Mouse (Mus musculus) frontal cortex, postnatal 36 days (tissue): ENCODE data around the gene Chd3.
"Not testable (repeated sequence)": the region's sequence is repeated elsewhere in the genome, so short reads cannot be mapped to it uniquely, and the experiment has no call there.

Experiments
- DNase-seq, 2 experiments: peaks; one replicate each; pipeline ENCODE4 v3.0.0; 2022; ENCODE audit warnings: low spot score in 2 of 2

The Chd3 gene

GRCm38 (mm10) chr11:69406867-69407723, 37.9 kb upstream of the Chd3 start:
- DNase-seq = no peak

DNA sequence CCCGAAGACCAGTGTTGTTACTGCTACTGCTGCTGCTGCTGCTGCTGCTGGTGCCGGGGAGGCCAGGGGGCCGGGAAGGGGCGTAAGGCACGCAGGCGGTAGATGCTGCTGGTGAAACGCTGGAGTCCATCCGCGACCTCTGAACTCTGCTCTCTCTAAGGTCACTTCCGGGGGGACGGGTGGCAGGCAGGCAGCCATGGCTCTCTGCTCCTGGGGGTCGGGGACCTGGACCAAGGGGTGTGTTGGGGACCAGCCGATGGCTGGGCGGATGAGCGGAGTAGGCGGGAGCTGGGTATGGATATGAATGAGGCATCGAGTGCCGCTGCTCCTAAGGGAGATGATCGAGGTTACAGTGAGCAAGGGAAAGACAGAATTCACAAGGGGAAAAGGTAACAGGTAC, 37.1 kb upstream of the Chd3 start:
- no peak for DNase-seq

- no peak for DNase-seq
Observed at GRCm38 (mm10) chr11:69405397-69406200, 36.4 kb upstream of the Chd3 start.

DNA sequence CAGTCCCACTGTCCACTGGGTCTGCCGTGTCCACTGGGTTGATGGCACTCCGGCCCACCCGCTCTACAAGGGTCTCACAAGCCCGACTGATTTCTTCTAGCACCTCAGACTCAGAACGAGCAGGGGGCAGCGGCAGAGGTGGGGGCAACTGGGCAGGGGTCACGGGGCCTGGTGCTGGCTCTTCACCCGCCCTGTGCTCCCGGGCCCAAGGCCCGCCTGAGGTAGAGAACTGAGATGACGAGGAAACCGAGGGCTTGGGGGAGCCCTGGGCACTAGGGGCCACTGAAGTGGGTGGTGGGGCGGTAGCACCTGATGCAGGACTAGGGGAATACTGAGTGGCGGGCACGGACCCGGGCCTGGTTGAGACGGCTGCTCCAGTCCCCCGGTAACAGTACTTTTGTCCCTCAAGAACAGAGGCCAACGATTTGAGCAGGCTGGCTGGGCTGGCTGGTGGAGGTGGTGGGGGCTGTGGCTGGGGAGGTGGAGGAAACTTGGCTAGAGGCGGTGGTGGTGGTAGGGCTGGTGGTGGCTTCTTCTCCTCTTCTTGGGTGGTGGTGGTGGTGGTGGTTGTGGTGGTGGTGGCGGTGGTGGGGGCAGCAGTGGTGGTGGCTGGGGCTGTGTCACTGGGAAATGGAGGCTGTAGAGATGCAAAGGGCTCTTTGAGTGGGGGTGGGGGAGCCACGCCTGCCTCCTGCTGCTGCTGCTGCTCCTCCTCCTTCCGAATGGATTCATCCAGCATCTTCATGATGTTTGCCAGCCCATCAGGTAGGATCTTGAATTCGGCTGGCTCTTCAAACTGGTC, 35.6 kb upstream of the Chd3 start:
- DNase-seq = no peak

- no peak for DNase-seq
Observed at GRCm38 (mm10) chr11:69403691-69404594, 34.7 kb upstream of the Chd3 start.

DNA sequence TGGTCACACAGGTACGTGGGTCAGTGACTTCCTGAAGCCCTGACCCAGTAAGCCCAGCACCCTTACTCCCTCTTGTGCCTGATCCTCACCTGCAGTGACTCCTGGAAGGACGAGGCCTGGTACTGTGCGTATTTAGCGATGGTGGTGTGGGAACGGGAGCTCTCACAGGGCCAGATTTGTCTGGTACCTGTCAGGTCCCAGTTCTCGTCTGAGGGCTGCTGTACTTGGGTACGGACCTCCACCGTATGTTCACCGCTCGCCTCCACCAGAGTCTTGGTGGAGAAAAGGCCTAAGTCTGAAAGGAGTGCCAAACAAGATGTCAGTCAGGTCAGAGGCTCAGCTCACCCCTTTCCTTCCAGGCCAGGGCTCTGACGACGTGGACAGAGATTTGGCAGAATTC, 32.8 kb upstream of the Chd3 start:
- DNase-seq = no peak

GRCm38 (mm10) chr11:69401210-69401637, 32.0 kb upstream of the Chd3 start:
- DNase-seq = peak; percentile 84 to 89

GRCm38 (mm10) chr11:69400083-69400850, 31.1 kb upstream of the Chd3 start:
- no peak for DNase-seq

- no peak for DNase-seq
Observed at GRCm38 (mm10) chr11:69399201-69400082, 30.2 kb upstream of the Chd3 start.

GRCm38 (mm10) chr11:69398486-69399200, 29.4 kb upstream of the Chd3 start:
- DNase-seq = no peak

DNA sequence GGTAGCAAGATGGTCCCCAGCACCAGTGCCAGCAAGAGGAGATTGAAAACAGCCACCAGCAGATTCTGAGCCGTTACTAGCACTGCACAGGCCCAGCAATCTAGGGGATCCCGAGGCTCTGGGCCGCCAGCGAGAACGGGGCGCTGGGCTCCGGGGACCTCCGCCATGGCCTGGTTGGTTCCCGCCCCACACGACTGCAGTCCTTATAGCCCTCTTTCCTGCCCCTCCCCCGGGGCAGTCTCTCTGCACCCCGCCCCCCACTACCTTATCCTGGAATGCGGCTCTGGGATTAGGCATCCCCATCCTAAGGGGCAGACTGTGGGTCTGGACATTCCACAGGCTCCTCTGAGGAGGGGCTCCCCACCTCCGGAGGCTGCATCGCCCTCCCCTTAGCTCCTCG, 28.9 kb upstream of the Chd3 start, which contains the start of gene Tmem88:
TSS of gene Tmem88 (minus strand) at position 176 of the 400 bp plus-strand sequence.
- no peak for DNase-seq

GRCm38 (mm10) chr11:69397581-69398057, 28.4 kb upstream of the Chd3 start:
- peak in 1 of 2 experiments; percentile 31 for DNase-seq

DNA sequence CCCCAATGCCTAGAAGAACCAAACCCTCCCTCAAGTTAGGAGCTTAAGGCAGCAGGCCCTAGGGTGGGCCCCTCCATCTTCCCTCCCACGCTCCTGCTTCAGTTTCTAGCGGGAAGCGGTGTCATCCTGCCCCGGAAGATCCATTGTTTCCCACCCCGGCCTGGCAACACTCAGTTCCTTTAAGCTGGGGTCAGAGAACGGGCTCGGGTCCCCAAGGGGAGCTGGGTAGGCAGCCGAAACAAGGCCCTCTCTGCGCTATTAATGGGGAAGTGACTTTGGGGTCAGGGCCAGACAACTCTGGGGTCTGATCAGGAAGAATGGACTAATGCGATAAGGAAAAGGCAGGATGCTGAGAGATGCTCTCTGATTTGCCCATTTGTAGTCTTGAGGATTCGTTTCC, 27.6 kb upstream of the Chd3 start:
- DNase-seq = no peak

DNA sequence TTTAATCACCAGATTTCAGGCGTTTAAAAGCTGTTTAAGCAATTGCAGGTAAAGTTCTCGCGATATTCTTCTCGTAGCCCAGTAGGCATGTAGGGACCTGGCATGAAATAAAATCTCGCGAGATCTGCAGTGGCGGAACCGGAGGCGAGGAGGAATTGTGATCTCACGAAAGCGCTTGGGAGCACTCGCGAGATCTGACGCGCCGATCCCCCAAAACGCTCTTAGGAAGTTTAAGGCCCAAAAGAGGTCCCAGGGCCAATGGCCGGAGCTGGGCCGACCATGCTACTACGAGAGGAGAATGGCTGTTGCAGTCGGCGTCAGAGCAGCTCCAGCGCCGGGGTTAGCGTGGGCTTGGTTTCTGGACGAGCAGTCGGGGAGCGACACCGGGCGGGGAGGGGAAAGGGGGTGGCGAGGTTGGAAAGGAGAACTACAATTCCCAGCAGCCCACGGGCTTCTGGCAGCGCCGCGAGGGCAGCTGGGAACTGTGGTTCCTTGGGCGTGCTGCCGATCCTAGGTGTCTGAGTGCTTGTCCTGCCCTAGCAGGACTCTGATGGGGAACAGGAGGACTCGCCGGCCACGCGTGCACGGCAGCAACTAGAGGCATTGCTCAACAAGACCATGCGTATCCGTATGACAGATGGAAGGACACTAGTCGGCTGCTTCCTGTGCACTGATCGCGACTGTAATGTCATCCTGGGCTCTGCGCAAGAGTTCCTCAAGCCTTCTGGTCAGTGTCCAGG, 26.6 kb upstream of the Chd3 start:
- DNase-seq = peak; percentile 95 to 98

DNA sequence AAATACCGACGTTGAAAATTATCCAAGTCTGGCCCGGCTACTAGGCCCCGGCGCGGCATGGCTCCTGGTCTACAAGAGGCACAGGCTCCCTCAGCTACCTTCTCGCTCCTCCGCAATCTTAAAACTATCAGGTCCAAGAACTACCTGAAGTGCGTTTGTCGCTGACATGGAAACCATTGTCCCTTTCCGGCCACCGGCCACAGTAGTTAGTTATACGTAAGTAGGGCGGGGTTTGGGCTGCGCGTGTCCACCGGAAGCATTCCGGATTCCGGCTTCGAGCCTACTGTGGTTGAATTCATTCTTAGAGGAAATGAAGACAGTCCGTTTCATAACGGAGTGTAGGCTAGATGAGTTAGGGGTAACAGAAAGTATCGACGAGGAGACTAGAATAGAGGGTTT, 26.0 kb upstream of the Chd3 start, which contains the start of the genes Naa38 and Cyb5d1:
TSS of gene Naa38 (plus strand) at position 253 of the 399 bp plus-strand sequence.
TSS of gene Cyb5d1 (minus strand) at position 397 of the 399 bp plus-strand sequence.
- DNase-seq = peak; percentile 93 to 96

DNA sequence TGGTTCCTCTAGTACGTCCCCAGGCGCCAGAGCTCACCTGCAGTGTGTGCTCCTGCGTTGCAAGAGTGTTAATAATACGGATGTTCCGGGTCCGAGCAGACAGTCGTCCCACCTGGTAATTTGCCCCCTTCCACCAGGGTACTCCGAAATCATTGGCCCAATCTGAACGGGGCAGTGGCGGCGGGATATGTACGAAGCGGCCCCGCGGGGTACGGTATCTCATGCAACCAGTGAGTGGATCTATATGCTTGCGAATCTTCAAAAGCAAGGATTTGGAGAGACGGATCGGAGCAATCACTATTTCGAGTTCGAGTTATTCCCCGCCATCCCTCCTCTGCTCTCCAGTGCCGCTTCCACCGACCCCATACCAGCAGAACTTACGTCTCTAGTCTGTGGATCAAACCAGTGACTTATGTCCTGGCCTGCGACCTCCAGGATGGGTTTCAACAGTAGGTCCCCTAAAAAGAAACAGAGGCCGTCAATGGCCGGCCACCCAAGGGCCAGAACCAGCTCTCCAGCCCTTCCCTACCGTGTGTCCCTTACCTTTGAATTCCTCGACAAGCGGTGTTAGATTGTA, 25.5 kb upstream of the Chd3 start:
- DNase-seq = not testable (repeated sequence)
